Mouse (Mus musculus): Measurements from ENCODE around the gene Mroh7. TPM values are rescaled to one million over a fixed set of nuclear protein-coding genes. Genes with fewer than 3 reads are reported as not detected.
A peak's percentile ranks its signal among the peaks of the same experiment; 100 is the strongest.
"Not testable (repeated sequence)": the region's sequence is repeated elsewhere in the genome, so short reads cannot be mapped to it uniquely, and the experiment has no call there.

The Mroh7 gene
- 1 to 10 TPM; 2.7 to 3.2 TPM for total RNA-seq (2021)
- long read RNA-seq, experiment 1, partial matches to known transcripts = 3 of 5 reads
- long read RNA-seq, experiment 1, other reads (novel, unspliced or antisense) = 2 of 5 reads
- long read RNA-seq, experiment 2, partial matches to known transcripts = 1 of 5 reads
- long read RNA-seq, experiment 2, other reads (novel, unspliced or antisense) = 4 of 5 reads

DNA sequence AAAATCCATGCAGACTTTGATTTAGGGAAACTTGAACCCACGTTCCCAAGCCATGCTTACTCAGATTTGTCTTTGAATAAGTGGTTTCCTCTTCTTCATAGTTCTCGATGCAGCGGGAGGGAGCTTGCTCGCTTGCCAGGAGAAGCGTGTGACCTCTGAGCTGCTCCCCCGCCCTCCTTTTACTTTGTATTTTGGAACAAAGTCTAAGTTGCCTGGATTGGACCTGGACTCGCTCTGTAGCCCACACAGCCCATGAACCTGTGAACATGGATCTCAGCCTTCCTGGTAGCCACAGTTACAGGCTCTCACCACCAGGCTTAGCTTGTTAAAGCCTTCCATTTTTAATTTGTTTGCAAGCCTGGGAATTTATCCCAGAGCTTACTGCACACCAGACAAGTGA is at the start of gene Mroh7:
Mroh7 (minus strand) TSS at position 112 of the 400 bp plus-strand sequence.
- no peak for DNase-seq (ENCODE audit: low spot score in 2 of 2)

GRCm38 (mm10) chr4:106780045-106780444 is 49.3 kb upstream of the Mroh7 start:
- DNase-seq (ENCODE audit: low spot score in 2 of 2) = no peak

- DNase-seq (ENCODE audit: low spot score in 2 of 2) = peak; percentile 72 to 87
Measured at GRCm38 (mm10) chr4:106778116-106778788, 47.5 kb upstream of the Mroh7 start.

GRCm38 (mm10) chr4:106776998-106777397 is 46.3 kb upstream of the Mroh7 start:
- no peak for DNase-seq (ENCODE audit: low spot score in 2 of 2)

- not testable (repeated sequence) for DNase-seq (ENCODE audit: low spot score in 2 of 2)
Measured at GRCm38 (mm10) chr4:106775767-106776166, 45.0 kb upstream of the Mroh7 start.

GRCm38 (mm10) chr4:106772558-106772957 is 41.8 kb upstream of the Mroh7 start:
- no peak for DNase-seq (ENCODE audit: low spot score in 2 of 2)

DNA sequence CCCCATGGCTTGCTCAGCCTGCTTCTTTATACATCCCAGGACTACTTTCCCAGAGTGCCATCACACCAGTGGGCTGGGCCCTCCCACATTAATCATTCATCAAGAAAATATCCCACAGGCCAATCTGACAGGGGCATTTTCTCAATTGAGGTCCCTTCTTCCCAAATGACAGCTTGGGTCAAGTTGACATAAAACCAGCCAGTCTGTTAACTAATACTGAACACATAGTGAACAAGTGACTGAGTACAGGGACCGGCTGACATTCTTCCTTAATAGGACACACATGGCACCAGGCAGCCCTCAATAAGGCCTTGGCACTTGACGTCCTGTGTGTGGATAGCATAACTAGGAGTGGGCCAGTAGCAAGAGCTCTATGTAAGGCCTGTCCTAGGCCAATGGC is 38.6 kb upstream of the Mroh7 start:
- DNase-seq (ENCODE audit: low spot score in 2 of 2) = no peak

DNA sequence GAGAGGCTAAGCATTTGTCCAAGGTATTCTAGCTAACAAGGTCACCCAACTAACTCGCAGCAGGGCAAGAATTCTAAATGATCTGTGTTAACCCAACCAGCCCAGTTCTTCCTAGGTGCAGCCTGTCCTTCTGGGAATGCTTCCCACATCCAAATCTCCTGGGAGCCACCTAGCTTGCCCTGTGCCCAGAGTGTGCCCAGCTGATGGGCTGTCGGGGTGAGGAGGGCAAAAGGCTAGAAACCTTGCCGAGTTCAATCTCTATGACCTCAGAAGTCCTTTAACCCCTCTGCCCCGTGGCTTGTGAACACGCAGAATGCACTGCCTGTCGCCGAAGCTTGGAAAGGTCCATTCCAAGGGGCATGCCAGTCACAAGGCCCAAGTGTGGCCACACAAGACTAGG is 33.4 kb upstream of the Mroh7 start:
- DNase-seq (ENCODE audit: low spot score in 2 of 2) = no peak

DNA sequence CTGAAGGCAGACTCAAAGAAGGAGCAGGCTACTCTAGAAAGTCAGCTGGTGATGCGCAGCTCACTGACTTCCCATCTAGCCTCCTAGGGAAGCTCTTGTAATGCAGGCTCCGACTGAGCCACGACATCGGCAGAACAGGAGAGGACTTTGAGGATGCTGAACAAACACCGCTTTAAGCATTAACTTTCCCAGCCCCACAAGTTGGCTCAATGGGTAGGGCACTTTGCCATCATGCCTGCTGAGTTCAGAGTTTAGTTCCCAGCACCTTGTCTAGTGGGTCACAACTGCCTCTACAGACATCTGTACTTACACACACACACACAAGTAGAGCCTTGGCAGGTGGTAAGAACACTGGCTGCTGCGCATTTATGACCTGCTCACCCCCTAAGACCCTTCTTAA is 21.0 kb upstream of the Mroh7 start:
- no peak for DNase-seq (ENCODE audit: low spot score in 2 of 2)

DNA sequence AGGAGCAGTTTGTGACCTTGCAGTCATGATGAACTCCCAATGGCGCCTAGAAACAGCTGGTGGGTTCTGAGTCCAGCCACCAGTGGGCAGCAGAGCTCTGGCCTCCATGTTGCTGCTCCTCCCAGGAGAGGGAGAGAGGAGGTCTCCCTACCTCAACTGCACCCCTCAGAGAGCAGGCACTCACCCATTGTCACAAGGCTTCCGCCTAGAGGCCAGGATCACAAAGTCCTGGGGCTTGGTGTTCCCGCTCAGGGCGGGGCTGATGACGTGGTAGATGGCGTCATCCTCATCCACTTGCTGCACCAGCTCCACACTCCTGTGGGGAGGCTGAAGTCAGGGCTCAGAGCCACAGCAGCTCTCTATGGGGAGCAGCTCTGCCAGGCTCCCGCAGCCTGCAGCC is 19.0 kb upstream of the Mroh7 start:
- peak; percentile 14 to 42 for DNase-seq (ENCODE audit: low spot score in 2 of 2)

DNA sequence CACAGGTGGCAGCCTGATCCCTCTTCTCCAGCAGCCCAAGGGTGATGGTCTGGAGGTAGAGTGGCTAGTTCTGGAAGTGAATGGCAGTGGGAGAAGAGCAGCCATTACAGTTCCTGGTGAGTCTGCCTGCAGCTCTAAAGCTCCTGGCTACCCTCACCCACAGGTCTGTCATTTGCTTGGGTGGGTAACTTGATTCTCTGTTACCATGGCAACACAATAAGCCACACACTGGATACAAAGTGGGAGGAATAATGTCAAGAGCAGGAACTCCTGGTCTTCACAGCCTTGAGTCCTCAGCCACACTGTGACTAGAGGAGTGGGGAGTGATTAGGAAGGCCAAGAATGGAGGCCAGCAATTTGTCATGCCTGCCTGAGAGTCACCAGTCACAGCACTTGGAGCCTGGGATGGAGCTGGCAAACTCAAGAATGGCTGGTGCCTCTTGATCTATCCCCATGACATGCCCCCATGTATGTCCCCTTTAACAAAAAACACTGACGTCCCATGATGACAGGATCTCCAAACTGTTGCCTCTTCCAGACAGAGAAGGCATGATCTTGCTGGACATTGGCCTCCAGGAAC is 16.4 kb upstream of the Mroh7 start:
- DNase-seq (ENCODE audit: low spot score in 2 of 2) = no peak

GRCm38 (mm10) chr4:106745862-106746261 is 15.1 kb upstream of the Mroh7 start:
- no peak for DNase-seq (ENCODE audit: low spot score in 2 of 2)

- DNase-seq (ENCODE audit: low spot score in 2 of 2) = no peak
Measured at GRCm38 (mm10) chr4:106737904-106738303, 7.2 kb upstream of the Mroh7 start.

- not testable (repeated sequence) for DNase-seq (ENCODE audit: low spot score in 2 of 2)
Measured at GRCm38 (mm10) chr4:106736884-106737283, 6.2 kb upstream of the Mroh7 start.

DNA sequence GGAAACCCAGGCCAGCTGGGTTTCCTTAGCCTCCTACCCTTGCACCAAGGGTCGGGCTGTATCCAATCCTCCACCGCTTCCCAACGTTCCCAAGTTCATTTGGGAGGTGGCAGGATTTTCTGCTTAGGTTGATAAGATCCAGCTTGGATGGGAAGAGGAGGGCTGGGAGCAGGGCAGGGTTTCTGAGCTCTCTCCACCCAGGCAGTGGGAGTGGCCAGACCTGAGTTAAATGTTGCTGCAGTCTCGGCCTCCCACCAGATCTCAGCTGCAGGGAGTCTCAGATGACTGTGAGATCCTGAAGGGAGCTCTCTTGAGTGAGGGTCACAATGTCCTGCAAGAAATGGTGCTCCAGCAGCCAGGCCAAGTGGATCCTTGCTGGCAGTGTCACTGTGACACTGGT is 2.9 kb upstream of the Mroh7 start, which contains the start of gene Fam151a:
Fam151a (plus strand) TSS at position 254 of the 400 bp plus-strand sequence.
- no peak for DNase-seq (ENCODE audit: low spot score in 2 of 2)

DNA sequence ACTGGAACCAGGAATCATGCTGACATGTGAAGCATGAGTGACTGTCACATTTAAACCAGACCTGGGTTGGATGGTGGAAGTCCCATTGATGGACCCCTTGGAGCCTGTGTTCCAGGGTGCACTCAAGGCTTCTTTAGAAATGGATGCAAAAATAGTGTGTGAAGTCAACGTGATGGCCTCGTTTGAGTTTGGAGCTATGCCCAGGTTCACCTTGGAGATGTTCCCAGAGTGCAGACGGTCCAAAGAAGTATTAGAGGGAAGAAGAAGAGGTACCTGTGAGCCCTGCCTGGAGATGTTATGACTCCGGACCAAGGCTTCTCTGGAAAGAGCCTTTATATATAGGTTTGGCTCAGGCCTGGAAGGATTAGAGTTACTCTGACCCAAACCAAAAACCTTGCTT is 10.1 kb downstream of the Mroh7 start:
- DNase-seq (ENCODE audit: low spot score in 2 of 2) = no peak

DNA sequence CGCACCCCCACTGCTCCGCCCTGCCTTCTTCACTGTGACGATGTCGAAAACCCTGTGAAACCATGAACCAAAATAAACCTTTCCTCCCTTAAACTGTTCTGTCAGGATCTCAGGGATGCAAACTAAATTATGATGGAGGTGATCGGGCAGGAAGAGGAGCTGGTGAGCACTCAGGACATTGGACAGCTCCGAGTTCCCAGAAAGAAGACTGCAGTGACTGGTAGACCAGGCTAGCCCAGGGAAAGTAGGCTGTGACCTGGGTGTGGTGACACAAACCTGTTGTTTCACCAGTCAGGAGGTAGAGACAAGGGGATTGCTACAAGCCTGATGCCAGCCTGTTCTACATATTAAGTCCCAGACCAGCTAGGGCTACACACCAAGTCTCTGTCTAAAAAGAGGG is 17.1 kb downstream of the Mroh7 start:
- DNase-seq (ENCODE audit: low spot score in 2 of 2) = no peak

DNA sequence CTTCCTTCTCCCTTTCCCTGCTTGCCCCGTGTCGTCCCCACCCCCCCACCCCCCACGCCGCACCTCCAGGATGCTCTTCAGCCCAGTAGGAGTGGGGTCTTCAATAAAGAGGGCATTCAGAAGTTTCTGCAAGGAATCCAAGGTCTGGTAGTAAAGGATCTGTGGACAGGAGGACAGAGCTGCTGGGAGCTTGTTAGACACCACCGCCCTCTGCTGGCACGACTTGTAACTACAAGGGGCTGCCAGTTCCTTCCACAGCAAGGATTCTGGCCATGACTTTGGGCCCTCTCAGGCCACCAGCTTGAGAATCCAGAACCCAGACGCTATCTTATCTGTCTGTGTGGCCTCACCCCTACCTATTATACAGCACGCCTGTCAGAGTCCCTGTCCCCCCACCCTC is 22.3 kb downstream of the Mroh7 start:
- DNase-seq (ENCODE audit: low spot score in 2 of 2) = peak; percentile 61 to 67

- no peak for DNase-seq (ENCODE audit: low spot score in 2 of 2)
Measured at GRCm38 (mm10) chr4:106707957-106708356, 22.8 kb downstream of the Mroh7 start.

- no peak for DNase-seq (ENCODE audit: low spot score in 2 of 2)
Measured at GRCm38 (mm10) chr4:106705096-106705665, 25.5 kb downstream of the Mroh7 start.

DNA sequence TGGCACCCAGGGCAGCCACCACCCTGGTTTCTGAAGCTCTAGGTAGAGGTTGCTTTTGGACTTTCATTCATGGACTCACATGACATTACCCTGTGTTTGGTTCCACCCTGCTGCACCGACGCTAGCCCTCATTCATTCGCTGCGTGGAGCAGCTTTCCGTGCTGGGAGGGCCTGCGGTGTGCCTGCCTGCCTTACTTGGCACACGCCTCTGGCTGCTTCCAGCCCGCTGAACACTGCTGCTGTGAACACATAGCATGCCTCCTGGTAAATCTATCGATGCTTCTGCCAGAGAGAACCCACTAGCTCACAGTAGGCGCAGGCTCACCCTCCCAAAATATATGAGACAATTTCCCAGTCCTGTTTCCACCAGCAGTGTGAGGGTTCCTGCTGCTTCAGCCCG is 26.3 kb downstream of the Mroh7 start:
- DNase-seq (ENCODE audit: low spot score in 2 of 2) = no peak

DNA sequence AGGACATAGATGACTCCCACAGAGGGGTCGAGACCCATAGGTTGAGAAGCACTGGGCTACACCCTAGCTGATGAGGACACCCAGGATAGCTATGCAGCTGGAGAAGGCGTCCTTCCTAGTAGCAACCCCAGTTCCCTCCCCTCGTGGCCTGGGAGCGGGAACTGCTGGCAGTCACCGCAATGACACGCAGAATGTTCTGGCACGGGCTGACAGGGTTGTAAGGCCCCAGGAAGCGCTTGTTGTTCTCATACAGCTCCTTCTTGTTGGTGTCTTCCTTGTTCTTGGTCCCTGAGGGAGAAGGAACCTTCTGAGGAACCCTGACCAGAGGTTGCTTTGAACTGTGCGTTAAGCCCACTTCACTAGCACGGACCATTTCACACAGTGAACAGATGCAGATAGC is 26.8 kb downstream of the Mroh7 start:
- no peak for DNase-seq (ENCODE audit: low spot score in 2 of 2)

All from adrenal gland, postnatal 4 days (tissue).